Mouse (Mus musculus) hindbrain, postnatal 0 days (tissue): ENCODE results near the gene Agtpbp1. TPM values are rescaled to one million over a fixed set of nuclear protein-coding genes. Genes with fewer than 3 reads are reported as not detected.

Experiments used
- ATAC-seq: fragments of 200-750 bp; cut with Nextera tagmentation; 2 replicates; pipeline ENCODE4 v1.8.0; 2017; ENCODE audit warnings: mild to moderate bottlenecking, moderate TSS enrichment, moderate library complexity
- DNase-seq: peaks from one replicate; pipeline ENCODE4 v3.0.0-alpha.2; 2015; ENCODE audit warnings: low spot score
- H3K27ac ChIP-seq: fragments of 300-500 bp; sonication (generic); 2 replicates; pipeline ENCODE4 v1.5.1; 2014; ENCODE audit warnings: mild to moderate bottlenecking
- H3K27me3 ChIP-seq: fragments of 300-500 bp; sonication (generic); 2 replicates; pipeline ENCODE4 v1.6.1; 2014; ENCODE audit warnings: low read length, mixed read lengths; ENCODE audit not compliant: insufficient read depth
- H3K36me3 ChIP-seq: fragments of 300-500 bp; sonication (generic); 2 replicates; pipeline ENCODE4 v1.6.1; 2014; ENCODE audit warnings: low read length, mixed read lengths; ENCODE audit not compliant: insufficient read depth
- H3K4me1 ChIP-seq: fragments of 300-500 bp; sonication (generic); 2 replicates; pipeline ENCODE4 v1.6.1; 2014; ENCODE audit warnings: antibody characterized with exemption, low read length, mixed read lengths; ENCODE audit not compliant: insufficient read depth
- H3K4me2 ChIP-seq: fragments of 300-500 bp; sonication (generic); 2 replicates; pipeline ENCODE4 v1.6.1; 2014; ENCODE audit warnings: low read depth, mild to moderate bottlenecking, low read length, moderate library complexity, mixed read lengths
- H3K4me3 ChIP-seq: fragments of 300-500 bp; sonication (generic); 2 replicates; pipeline ENCODE4 v1.5.1; 2014; ENCODE audit warnings: low read length
- H3K9ac ChIP-seq: fragments of 300-500 bp; sonication (generic); replicated peaks from 2 replicates; pipeline ENCODE4 v1.6.1; 2014; ENCODE audit warnings: mild to moderate bottlenecking, low read length, moderate library complexity, mixed read lengths
- H3K9me3 ChIP-seq: fragments of 300-500 bp; sonication (generic); 2 replicates; pipeline ENCODE4 v1.6.1; 2016; ENCODE audit warnings: low read length, mixed read lengths
- CTCF ChIP-seq: IDR thresholded peaks from 2 replicates; pipeline ENCODE4 v1.5.1; 2016; ENCODE audit warnings: antibody characterized with exemption, control low read depth, low read depth
- WGBS: fragments of 180-500 bp; shearing (Covaris S2); extraction: QIAGEN DNeasy Blood & Tissue Kit; methylation state at CpG from one replicate; pipeline ENCODE4 v1.1.7; 2014; 5-methylcytosine and 5-hydroxymethylcytosine counted together
- polyA plus RNA-seq: library from polyadenylated mRNA; unstranded; fragments of >200 nt; fragmentation: Nextera tagmentation; extraction: Ambion mirVana; gene quantifications from 2 replicates; pipeline ENCODE4 v1.2.1, GENCODE M21; 2015
- total RNA-seq: library from RNA; depleted of rRNA; stranded (reverse); fragments of >200 nt; gene quantifications from 2 replicates; pipeline ENCODE4 v1.2.3, GENCODE M21; 2014

Agtpbp1 gene
- total and polyA plus RNA-seq, 2 experiments from 2014 or later: 65.6 to 128 TPM

GRCm38 (mm10) chr13:59509644-59510366 is 75.2 kb downstream of the Agtpbp1 start:
- Histone ChIP-seq H3K4me2 (no peak overlapping the region), H3K4me3 (no peak overlapping the region), H3K9me3 (no peaks in the 10 kb centered on the region), H3K9ac (no peak overlapping the region), H3K36me3 (peaks cover 4% of the 10 kb centered on the region; the same call in 1 of the 2 replicates), H3K4me1 (no peaks in the 10 kb centered on the region), H3K27me3 (no peaks in the 10 kb centered on the region), H3K27ac (no peak overlapping the region)
- WGBS: 62% methylated on average over 10 of the region's 10 CpGs
- DNase-seq (no peak), ATAC-seq (no peak)
- TF ChIP-seq CTCF: no peak

- TF ChIP-seq CTCF: no peak
- Histone ChIP-seq H3K9me3 (no peaks in the 10 kb centered on the region), H3K4me1 (no peaks in the 10 kb centered on the region), H3K9ac (no peak overlapping the region), H3K36me3 (peaks cover 4% of the 10 kb centered on the region; the same call in 1 of the 2 replicates), H3K4me2 (no peak overlapping the region), H3K27me3 (no peaks in the 10 kb centered on the region), H3K27ac (no peak overlapping the region), H3K4me3 (no peak overlapping the region)
- ATAC-seq (no peak), DNase-seq (peak; percentile 31)
- WGBS: 58% methylated on average over 4 of the region's 4 CpGs
These were observed 76.4 kb downstream of the Agtpbp1 start for GRCm38 (mm10) chr13:59508584-59508983.

DNA sequence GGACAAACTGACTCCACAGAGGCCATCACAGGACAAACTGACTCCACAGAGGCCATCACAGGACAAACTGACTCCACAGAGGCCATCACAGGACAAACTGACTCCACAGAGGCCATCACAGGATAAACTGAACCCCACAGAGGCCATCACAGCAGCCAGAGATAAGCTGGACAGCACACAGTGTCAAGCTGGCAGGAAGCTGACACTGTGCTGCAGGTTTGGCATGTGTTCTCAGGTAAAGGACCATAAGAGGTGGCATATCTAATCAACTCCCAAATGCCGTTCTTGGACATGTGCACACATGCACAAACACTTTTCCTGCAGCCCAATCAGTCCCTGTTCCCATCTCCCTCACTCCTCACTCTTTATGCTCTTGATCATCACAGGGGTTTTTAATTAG is 78.6 kb downstream of the Agtpbp1 start:
- Histone ChIP-seq H3K27me3 (no peaks in the 10 kb centered on the region), H3K4me3 (no peak overlapping the region), H3K4me2 (no peak overlapping the region), H3K36me3 (no peaks in the 10 kb centered on the region; the same call in 1 of the 2 replicates), H3K9me3 (no peaks in the 10 kb centered on the region), H3K9ac (no peak overlapping the region), H3K27ac (no peak overlapping the region), H3K4me1 (no peaks in the 10 kb centered on the region)
- WGBS: 70% methylated on average over 1 of the region's 1 CpGs
- TF ChIP-seq CTCF: no peak
- ATAC-seq (no peak), DNase-seq (no peak)

DNA sequence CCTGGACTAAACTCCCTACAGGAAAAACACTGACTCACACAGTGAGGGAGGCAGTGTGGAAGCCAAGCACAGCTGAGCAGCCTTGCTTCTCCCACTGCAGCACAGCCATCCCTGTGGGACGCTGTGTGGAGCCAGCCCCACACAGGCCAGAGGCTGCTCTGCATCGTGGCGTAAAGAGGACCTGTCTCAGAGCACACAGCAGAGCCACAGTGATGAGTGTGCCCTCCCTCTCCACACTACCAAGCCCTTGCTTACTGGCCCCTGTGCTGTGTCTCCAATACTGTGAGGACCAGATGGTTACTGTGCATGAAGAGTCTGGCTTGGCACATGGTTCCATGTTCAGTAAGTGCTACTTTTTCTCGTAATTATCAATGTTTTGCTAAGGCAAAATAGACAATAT is 79.2 kb downstream of the Agtpbp1 start:
- WGBS: 66% methylated on average over 4 of the region's 4 CpGs
- Histone ChIP-seq H3K4me2 (no peak overlapping the region), H3K27ac (no peak overlapping the region), H3K36me3 (no peaks in the 10 kb centered on the region; the same call in 1 of the 2 replicates), H3K4me3 (no peak overlapping the region), H3K9me3 (no peaks in the 10 kb centered on the region), H3K27me3 (no peaks in the 10 kb centered on the region), H3K4me1 (no peaks in the 10 kb centered on the region), H3K9ac (no peak overlapping the region)
- no peak for TF ChIP-seq CTCF
- no peak for ATAC-seq
- no peak for DNase-seq

- Histone ChIP-seq H3K9ac (no peak overlapping the region), H3K27me3 (no peaks in the 10 kb centered on the region)
- WGBS: 86% methylated on average over 4 of the region's 4 CpGs
These were observed 81.4 kb downstream of the Agtpbp1 start for GRCm38 (mm10) chr13:59503581-59503980.

DNA sequence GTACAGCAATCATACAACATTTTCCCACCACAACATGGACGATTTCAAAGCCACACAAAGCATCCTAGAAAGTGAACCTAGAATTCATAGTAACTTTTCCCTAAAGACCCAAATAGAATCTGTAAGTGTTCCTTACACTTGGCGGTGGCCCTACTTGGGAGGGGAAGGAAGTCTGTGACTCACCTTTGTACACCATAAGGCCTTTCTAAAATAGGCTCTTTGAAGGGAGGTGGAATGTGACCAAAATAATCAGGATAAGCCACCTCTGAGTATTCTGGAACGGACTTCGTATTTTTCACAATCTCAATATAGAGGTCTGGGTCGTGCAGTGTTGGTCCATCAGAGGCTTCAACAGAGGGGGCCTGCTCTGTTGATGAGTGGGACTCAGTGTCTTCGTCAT is 85.2 kb downstream of the Agtpbp1 start:
- DNase-seq (no peak), ATAC-seq (no peak)
- no peak for TF ChIP-seq CTCF
- H3K36me3 ChIP-seq: peaks cover 5% of the 10 kb centered on the region; the same call in 1 of the 2 replicates
- H3K27me3 ChIP-seq: no peaks in the 10 kb centered on the region
- no peaks in the 10 kb centered on the region for H3K4me1 ChIP-seq
- no peaks in the 10 kb centered on the region for H3K9me3 ChIP-seq
- no peak overlapping the region for H3K4me2 ChIP-seq
- WGBS: 89% methylated on average over 6 of the region's 6 CpGs
- no peak overlapping the region for H3K4me3 ChIP-seq
- H3K27ac ChIP-seq: no peak overlapping the region
- no peak overlapping the region for H3K9ac ChIP-seq

More at GRCm38 (mm10) chr13:59503581-59503980, 81.4 kb downstream of the Agtpbp1 start:
- Histone ChIP-seq H3K4me3 (no peak overlapping the region), H3K36me3 (no peaks in the 10 kb centered on the region; the same call in 1 of the 2 replicates), H3K4me1 (no peaks in the 10 kb centered on the region), H3K27ac (no peak overlapping the region), H3K4me2 (no peak overlapping the region), H3K9me3 (no peaks in the 10 kb centered on the region)
- TF ChIP-seq CTCF: no peak
- ATAC-seq: no peak
- DNase-seq: no peak

DNA sequence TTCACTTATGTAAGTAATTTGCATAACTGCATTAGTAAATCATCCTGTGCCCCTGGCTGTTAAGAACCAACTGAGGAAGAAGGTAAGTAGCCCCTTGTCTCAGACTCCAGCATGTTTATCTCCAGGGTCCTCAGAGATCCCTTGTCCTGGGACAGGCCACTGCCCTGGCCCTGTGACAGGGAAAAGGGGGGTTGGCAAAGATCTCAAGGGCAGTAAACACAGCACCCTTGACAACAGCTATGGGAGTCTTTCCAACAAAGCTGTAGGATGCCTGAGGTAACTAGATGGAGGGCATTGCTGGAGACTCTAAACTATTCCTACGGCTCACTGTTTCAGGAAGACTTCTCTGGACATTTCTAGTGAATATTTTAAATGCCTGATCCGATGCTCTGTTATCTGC is 85.7 kb downstream of the Agtpbp1 start:
- H3K9ac ChIP-seq: no peak overlapping the region
- ATAC-seq: no peak
- TF ChIP-seq CTCF: no peak

More for the DNA sequence above, 85.7 kb downstream of the Agtpbp1 start:
- H3K4me3 ChIP-seq: no peak overlapping the region
- H3K4me1 ChIP-seq: no peaks in the 10 kb centered on the region
- H3K9me3 ChIP-seq: no peaks in the 10 kb centered on the region
- H3K4me2 ChIP-seq: no peak overlapping the region
- no peak for DNase-seq
- 74% methylated on average over 2 of the region's 2 CpGs for WGBS
- H3K36me3 ChIP-seq: peaks cover 10% of the 10 kb centered on the region; the same call in 1 of the 2 replicates
- H3K27ac ChIP-seq: no peak overlapping the region
- H3K27me3 ChIP-seq: no peaks in the 10 kb centered on the region
